ENCODE assay signal across 22 mouse cellular contexts in genomic region chr3:75730982-75731600, GRCm38 (mm10). TPM values are rescaled to one million over a fixed set of nuclear protein-coding genes. Genes with fewer than 3 reads are reported as not detected.
DNase-seq lines count a peak whose midpoint lies in the region; ATAC-seq and TF ChIP-seq lines count a peak whose summit lies in the region.
"Had no signal": no experiment of that assay in that cellular context is flagged by ENCODE, and none has a peak within 500 bp of the region (broad histone marks: within the 10 kb centered on the region; RNA-seq: fewer than 3 reads in every experiment).

No protein-coding gene starts in this region.

- no peak overlapping the region for H3K4me2 ChIP-seq in hindbrain, embryonic 11.5 days (replicated peaks; ENCODE audit: low read depth, low read length)
- no peak overlapping the region for H3K4me2 ChIP-seq in hindbrain, embryonic 16.5 days (ENCODE audit: low read length)
- H3K4me2 ChIP-seq: embryonic facial prominence, embryonic 12.5 days; heart, embryonic 13.5 days had no signal

- no peak for TF ChIP-seq POLR2A in thymus, adult 2 months (IDR thresholded peaks at IDR 0.05; ENCODE audit: control insufficient read depth, extremely low read depth, insufficient read depth, low read length, poor library complexity)

- no peak for DNase-seq in hindbrain, embryonic 11.5 days (ENCODE audit: low spot score)
- DNase-seq in thymus, postnatal 25 days: peak; percentile 21
- no peak for DNase-seq in thymus, adult 2 months
- DNase-seq in induced T-regulatory cell, adult 2 months (ENCODE audit: low read depth): peak; percentile 5
- DNase-seq in splenic B cell, adult 2 months (ENCODE audit: low read depth, low spot score): peak; percentile 39
- no peak for DNase-seq in right cerebral cortex, postnatal 14 days
- no peak for DNase-seq in adipocyte (ENCODE audit: low spot score)
- DNase-seq: cerebellum, postnatal 14 days; gastrocnemius, postnatal 10 days; kidney, adult 11 months; kidney, postnatal 14 days; layer of hippocampus, adult 9-11 months had no signal

- ATAC-seq in hindbrain, embryonic 11.5 days (ENCODE audit: low FRiP score): 0 out of 2 replicates have a peak, but pooled peaks have one; percentile 17
- no peak for ATAC-seq in hindbrain, embryonic 16.5 days

- H3K36me3 ChIP-seq in hindbrain, embryonic 11.5 days (ENCODE audit: control insufficient read depth, insufficient read depth, low read length): no peaks in the 10 kb centered on the region
- no peaks in the 10 kb centered on the region for H3K36me3 ChIP-seq in hindbrain, embryonic 16.5 days (ENCODE audit: control insufficient read depth, insufficient read depth, low read length)
- no peaks in the 10 kb centered on the region for H3K36me3 ChIP-seq in thymus, adult 2 months (ENCODE audit: control insufficient read depth, insufficient read depth, low read length)
- no peaks in the 10 kb centered on the region for H3K36me3 ChIP-seq in splenic B cell, adult 2 months (ENCODE audit: control insufficient read depth, insufficient read depth, low read length, poor library complexity, severe bottlenecking)
- H3K36me3 ChIP-seq: embryonic facial prominence, embryonic 12.5 days; G1E; heart, embryonic 13.5 days; hindbrain, embryonic 10.5 days; midbrain, embryonic 10.5 days had no signal

- no peak overlapping the region for H3K27ac ChIP-seq in hindbrain, embryonic 11.5 days (ENCODE audit: low read depth, low read length)
- H3K27ac ChIP-seq in hindbrain, embryonic 16.5 days (ENCODE audit: low read depth, low read length): no peak overlapping the region
- no peak overlapping the region for H3K27ac ChIP-seq in thymus, adult 2 months (ENCODE audit: control insufficient read depth, insufficient read depth, low read length)
- H3K27ac ChIP-seq: embryonic facial prominence, embryonic 12.5 days; heart, embryonic 13.5 days; hindbrain, embryonic 10.5 days; midbrain, embryonic 10.5 days; stomach, postnatal 0 days had no signal

- H3K9me3 ChIP-seq in hindbrain, embryonic 11.5 days (ENCODE audit: control insufficient read depth, low read length): no peaks in the 10 kb centered on the region
- no peaks in the 10 kb centered on the region for H3K9me3 ChIP-seq in hindbrain, embryonic 16.5 days (ENCODE audit: control insufficient read depth, low read length)
- H3K9me3 ChIP-seq: embryonic facial prominence, embryonic 12.5 days; heart, embryonic 13.5 days; hindbrain, embryonic 10.5 days; midbrain, embryonic 10.5 days had no signal

- no peak overlapping the region for H3K9ac ChIP-seq in hindbrain, embryonic 11.5 days (ENCODE audit: low read depth, low read length)
- H3K9ac ChIP-seq in hindbrain, embryonic 16.5 days (ENCODE audit: low read depth, low read length): no peak overlapping the region
- H3K9ac ChIP-seq: embryonic facial prominence, embryonic 12.5 days; heart, embryonic 13.5 days had no signal

- H3K4me3 ChIP-seq in hindbrain, embryonic 11.5 days (ENCODE audit: low read depth, low read length): no peak overlapping the region
- no peak overlapping the region for H3K4me3 ChIP-seq in hindbrain, embryonic 16.5 days (ENCODE audit: low read length)
- H3K4me3 ChIP-seq in thymus, adult 2 months (ENCODE audit: control insufficient read depth, insufficient read depth, low read length): no peak overlapping the region
- H3K4me3 ChIP-seq: embryonic facial prominence, embryonic 12.5 days; heart, embryonic 13.5 days; hindbrain, embryonic 10.5 days; midbrain, embryonic 10.5 days had no signal

- H3K27me3 ChIP-seq in hindbrain, embryonic 11.5 days (ENCODE audit: control insufficient read depth, insufficient read depth, low read length): no peaks in the 10 kb centered on the region
- no peaks in the 10 kb centered on the region for H3K27me3 ChIP-seq in hindbrain, embryonic 16.5 days (replicated peaks; ENCODE audit: control insufficient read depth, insufficient read depth, low read length)
- no peaks in the 10 kb centered on the region for H3K27me3 ChIP-seq in thymus, adult 2 months (ENCODE audit: control insufficient read depth, insufficient read depth, low read length)
- H3K27me3 ChIP-seq in splenic B cell, adult 2 months (ENCODE audit: control insufficient read depth, insufficient read depth, low read length, poor library complexity, severe bottlenecking): no peaks in the 10 kb centered on the region
- H3K27me3 ChIP-seq: embryonic facial prominence, embryonic 12.5 days; heart, embryonic 13.5 days had no signal

- H3K4me1 ChIP-seq in hindbrain, embryonic 11.5 days (replicated peaks; ENCODE audit: control insufficient read depth, insufficient read depth, low read length): no peaks in the 10 kb centered on the region
- H3K4me1 ChIP-seq in hindbrain, embryonic 16.5 days (ENCODE audit: control insufficient read depth, insufficient read depth, low read depth, low read length): no peaks in the 10 kb centered on the region
- peaks cover 5% of the 10 kb centered on the region for H3K4me1 ChIP-seq in thymus, adult 2 months (replicated peaks; ENCODE audit: control insufficient read depth, insufficient read depth, low read length)
- H3K4me1 ChIP-seq: embryonic facial prominence, embryonic 12.5 days; heart, embryonic 13.5 days; hindbrain, embryonic 10.5 days; midbrain, embryonic 10.5 days had no signal

- no peak for TF ChIP-seq CTCF in thymus, adult 2 months (IDR thresholded peaks at IDR 0.05; ENCODE audit: borderline replicate concordance, control insufficient read depth, extremely low read depth, insufficient read depth, low read length, poor library complexity)

- 80% methylated on average over 3 of the region's 3 CpGs for WGBS in hindbrain, embryonic 11.5 days
- 88% methylated on average over 3 of the region's 3 CpGs for WGBS in hindbrain, embryonic 16.5 days
- 37% methylated on average over 3 of the region's 3 CpGs for WGBS in thymus, adult 2 months

RNA-seq across cellular contexts. Expression of gene Gm29133, which starts 16.9 kb away (rescaled TPM):
- not detected in 2 replicates for polyA plus RNA-seq in hindbrain, embryonic 11.5 days (2014; fragmentation: Nextera tagmentation; extraction: Ambion mirVana)
- polyA plus RNA-seq in hindbrain, embryonic 16.5 days (2015; fragmentation: Nextera tagmentation; extraction: Ambion mirVana): not detected in 2 replicates
- not detected in 2 replicates for polyA plus RNA-seq in thymus, adult 2 months (2012; rRNA removed)
- polyA plus RNA-seq: embryonic facial prominence, embryonic 12.5 days; G1E; heart, embryonic 13.5 days; hindbrain, embryonic 10.5 days; liver, adult 2 months; lung, embryonic 16.5 days; midbrain, embryonic 10.5 days; neural tube, embryonic 11.5 days; stomach, postnatal 0 days had no signal

Comparison
In these comparisons a context has a peak if more than half of its experiments do, and no peak if none do; other contexts are left out.
1. DNase-seq: peak in thymus, postnatal 25 days (single experiment), induced T-regulatory cell, adult 2 months (single experiment) and splenic B cell, adult 2 months (single experiment); none in hindbrain, embryonic 11.5 days (single experiment), thymus, adult 2 months (single experiment), right cerebral cortex, postnatal 14 days (single experiment) and adipocyte (single experiment).